Mouse (Mus musculus) forebrain, embryonic 16.5 days (tissue): ENCODE data around the gene Stk24. TPM values are rescaled to one million over a fixed set of nuclear protein-coding genes. Genes with fewer than 3 reads are reported as not detected.

Source experiments
- ATAC-seq: fragments of 200-750 bp; cut with Nextera tagmentation; 2 replicates; pipeline ENCODE4 v1.8.0; 2017; ENCODE audit warnings: mild to moderate bottlenecking, moderate library complexity
- H3K27ac ChIP-seq: fragments of 300-500 bp; sonication (generic); 2 replicates; pipeline ENCODE4 v1.5.1; 2014; ENCODE audit warnings: low read length, control low read depth
- H3K27me3 ChIP-seq: fragments of 300-500 bp; sonication (generic); replicated peaks from 2 replicates; pipeline ENCODE4 v1.6.1; 2014; ENCODE audit warnings: low read length; ENCODE audit not compliant: control insufficient read depth, insufficient read depth
- H3K36me3 ChIP-seq: fragments of 300-500 bp; sonication (generic); 2 replicates; pipeline ENCODE4 v1.6.1; 2014; ENCODE audit not compliant: control insufficient read depth, insufficient read depth
- H3K4me1 ChIP-seq: fragments of 300-500 bp; sonication (generic); replicated peaks from 2 replicates; pipeline ENCODE4 v1.6.1; 2014; ENCODE audit warnings: low read length; ENCODE audit not compliant: control insufficient read depth, insufficient read depth
- H3K4me2 ChIP-seq: fragments of 300-500 bp; sonication (generic); 2 replicates; pipeline ENCODE4 v1.6.1; 2014; ENCODE audit warnings: mild to moderate bottlenecking, low read length, control low read depth
- H3K4me3 ChIP-seq: fragments of 300-500 bp; sonication (generic); replicated peaks from 2 replicates; pipeline ENCODE4 v1.5.1; 2014; ENCODE audit warnings: mild to moderate bottlenecking, low read length, control low read depth
- H3K9ac ChIP-seq: fragments of 300-500 bp; sonication (generic); replicated peaks from 2 replicates; pipeline ENCODE4 v1.6.1; 2014; ENCODE audit warnings: low read depth, low read length, control low read depth
- H3K9me3 ChIP-seq: fragments of 300-500 bp; sonication (generic); 2 replicates; pipeline ENCODE4 v1.6.1; 2016; ENCODE audit warnings: low read length; ENCODE audit not compliant: control insufficient read depth
- WGBS: fragments of 180-500 bp; shearing (Covaris S2); extraction: QIAGEN DNeasy Blood & Tissue Kit; methylation state at CpG from one replicate; pipeline ENCODE4 v1.1.7; 2014; 5-methylcytosine and 5-hydroxymethylcytosine counted together
- polyA plus RNA-seq: library from polyadenylated mRNA; unstranded; fragments of >200 nt; fragmentation: Nextera tagmentation; extraction: Ambion mirVana; gene quantifications from 2 replicates; pipeline ENCODE4 v1.2.1, GENCODE M21; 2015

Gene Stk24
- polyA plus RNA-seq, result 20.5 and 23.4 TPM in 2 replicates

GRCm38 (mm10) chr14:121379827-121380145 is at the start of gene Stk24:
Gene Stk24, minus strand, starts transcription at chr14:121380011.
- Histone ChIP-seq H3K36me3 (no peaks in the 10 kb centered on the region), H3K27ac (peak within 1 kb of the TSS; percentile 73), H3K27me3 (no peaks in the 10 kb centered on the region), H3K9ac (peak within 1 kb of the TSS; percentile 96), H3K9me3 (no peaks in the 10 kb centered on the region), H3K4me2 (peak within 1 kb of the TSS; percentile 98), H3K4me1 (peaks cover 20% of the 10 kb centered on the region), H3K4me3 (peak within 1 kb of the TSS; percentile 56)
- ATAC-seq, result peak; percentile 41
- 7% methylated on average over 11 of the region's 11 CpGs for WGBS

GRCm38 (mm10) chr14:121428148-121428547 is 48.3 kb upstream of the Stk24 start:
- Histone ChIP-seq H3K27me3 (no peaks in the 10 kb centered on the region), H3K9ac (no peak overlapping the region), H3K4me3 (no peak overlapping the region), H3K4me1 (no peaks in the 10 kb centered on the region), H3K9me3 (no peaks in the 10 kb centered on the region), H3K4me2 (no peak overlapping the region), H3K27ac (no peak overlapping the region), H3K36me3 (no peaks in the 10 kb centered on the region)
- no peak for ATAC-seq
- 94% methylated on average over 4 of the region's 4 CpGs for WGBS

GRCm38 (mm10) chr14:121426743-121427142 is 46.9 kb upstream of the Stk24 start:
- H3K4me1 ChIP-seq, result no peaks in the 10 kb centered on the region

GRCm38 (mm10) chr14:121425004-121425793 is 45.4 kb upstream of the Stk24 start:
- Histone ChIP-seq H3K4me3 (no peak overlapping the region), H3K9ac (no peak overlapping the region), H3K36me3 (no peaks in the 10 kb centered on the region), H3K27ac (no peak overlapping the region), H3K9me3 (peaks cover 3% of the 10 kb centered on the region; the same call in 1 of the 2 replicates), H3K27me3 (no peaks in the 10 kb centered on the region), H3K4me2 (no peak overlapping the region), H3K4me1 (no peaks in the 10 kb centered on the region)
- no peak for ATAC-seq
- WGBS, result 80% methylated on average over 7 of the region's 7 CpGs

More at GRCm38 (mm10) chr14:121426743-121427142, 46.9 kb upstream of the Stk24 start:
- Histone ChIP-seq H3K27ac (no peak overlapping the region), H3K4me3 (no peak overlapping the region), H3K4me2 (no peak overlapping the region), H3K9me3 (no peaks in the 10 kb centered on the region), H3K36me3 (no peaks in the 10 kb centered on the region), H3K27me3 (no peaks in the 10 kb centered on the region), H3K9ac (no peak overlapping the region)
- no peak for ATAC-seq

- ATAC-seq, result no peak
- H3K36me3 ChIP-seq, result no peaks in the 10 kb centered on the region
- H3K4me3 ChIP-seq, result no peak overlapping the region
- H3K27me3 ChIP-seq, result no peaks in the 10 kb centered on the region
- H3K9ac ChIP-seq, result no peak overlapping the region
- H3K9me3 ChIP-seq, result peaks cover 3% of the 10 kb centered on the region; the same call in 1 of the 2 replicates
- H3K27ac ChIP-seq, result no peak overlapping the region
- H3K4me1 ChIP-seq, result no peaks in the 10 kb centered on the region
- WGBS, result 49% methylated on average over 7 of the region's 7 CpGs
- H3K4me2 ChIP-seq, result no peak overlapping the region
Measured at GRCm38 (mm10) chr14:121423341-121423751, 43.5 kb upstream of the Stk24 start.

GRCm38 (mm10) chr14:121422664-121423340 is 43.0 kb upstream of the Stk24 start:
- no peaks in the 10 kb centered on the region for H3K36me3 ChIP-seq
- peaks cover 3% of the 10 kb centered on the region; the same call in 1 of the 2 replicates for H3K9me3 ChIP-seq
- no peak overlapping the region for H3K4me3 ChIP-seq
- no peaks in the 10 kb centered on the region for H3K4me1 ChIP-seq
- H3K27ac ChIP-seq, result no peak overlapping the region
- H3K4me2 ChIP-seq, result no peak overlapping the region
- 76% methylated on average over 4 of the region's 4 CpGs for WGBS
- no peaks in the 10 kb centered on the region for H3K27me3 ChIP-seq
- ATAC-seq, result no peak
- no peak overlapping the region for H3K9ac ChIP-seq

- 97% methylated on average over 4 of the region's 4 CpGs for WGBS
- Histone ChIP-seq H3K4me3 (no peak overlapping the region), H3K4me2 (no peak overlapping the region), H3K9ac (no peak overlapping the region), H3K36me3 (no peaks in the 10 kb centered on the region), H3K27ac (no peak overlapping the region), H3K27me3 (no peaks in the 10 kb centered on the region), H3K4me1 (no peaks in the 10 kb centered on the region), H3K9me3 (peaks cover 3% of the 10 kb centered on the region; the same call in 1 of the 2 replicates)
- no peak for ATAC-seq
Measured at GRCm38 (mm10) chr14:121422000-121422399, 42.2 kb upstream of the Stk24 start.

GRCm38 (mm10) chr14:121417594-121417993 is 37.8 kb upstream of the Stk24 start:
- no peaks in the 10 kb centered on the region for H3K36me3 ChIP-seq
- WGBS, result 76% methylated on average over 5 of the region's 5 CpGs
- no peak overlapping the region for H3K4me3 ChIP-seq
- no peaks in the 10 kb centered on the region for H3K27me3 ChIP-seq
- H3K4me2 ChIP-seq, result no peak overlapping the region
- no peaks in the 10 kb centered on the region for H3K4me1 ChIP-seq
- no peak for ATAC-seq
- H3K9me3 ChIP-seq, result peaks cover 3% of the 10 kb centered on the region; the same call in 1 of the 2 replicates
- H3K9ac ChIP-seq, result no peak overlapping the region
- H3K27ac ChIP-seq, result no peak overlapping the region

GRCm38 (mm10) chr14:121416626-121417319 is 37.0 kb upstream of the Stk24 start:
- H3K4me2 ChIP-seq, result no peak overlapping the region
- H3K4me3 ChIP-seq, result no peak overlapping the region
- ATAC-seq, result no peak
- 90% methylated on average over 10 of the region's 12 CpGs for WGBS
- no peaks in the 10 kb centered on the region for H3K27me3 ChIP-seq
- no peak overlapping the region for H3K9ac ChIP-seq
- H3K27ac ChIP-seq, result no peak overlapping the region
- H3K4me1 ChIP-seq, result no peaks in the 10 kb centered on the region
- H3K9me3 ChIP-seq, result peaks cover 3% of the 10 kb centered on the region; the same call in 1 of the 2 replicates
- no peaks in the 10 kb centered on the region for H3K36me3 ChIP-seq
